Mouse (Mus musculus): ENCODE data around the gene Clasrp. TPM values are rescaled to one million over a fixed set of nuclear protein-coding genes. Genes with fewer than 3 reads are reported as not detected.

Gene Clasrp
- total and polyA plus RNA-seq, 2 experiments from 2014 or later = 74.7 to 97.4 TPM

DNA sequence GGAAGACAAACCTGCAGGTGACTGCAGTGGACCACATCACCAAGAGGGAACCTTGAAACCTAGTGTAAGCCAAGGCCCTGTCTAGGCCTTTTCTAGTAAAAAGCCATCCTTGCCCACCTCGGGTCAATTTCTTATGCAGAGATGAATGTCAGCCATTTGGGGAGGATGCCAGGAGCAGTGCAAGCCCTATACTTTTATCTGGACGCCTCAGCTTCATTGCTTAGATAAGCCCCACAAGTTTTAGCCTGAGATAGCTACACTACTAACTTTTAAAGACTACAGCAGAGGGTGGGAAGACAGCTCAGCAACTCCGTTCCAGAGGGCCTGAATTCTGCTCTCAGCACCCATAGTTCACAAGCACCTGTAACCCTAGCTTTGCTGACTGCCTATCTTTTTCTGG, 40.4 kb downstream of the Clasrp start:
- Histone ChIP-seq H3K9ac (replicated peaks; ENCODE audit: low read length, poor library complexity, severe bottlenecking) (no peak overlapping the region), H3K27me3 (ENCODE audit: insufficient read depth, low read length) (no peaks in the 10 kb centered on the region), H3K4me2 (ENCODE audit: low read depth, low read length, poor library complexity, severe bottlenecking) (no peak overlapping the region), H3K36me3 (ENCODE audit: insufficient read depth, low read length) (peaks cover 20% of the 10 kb centered on the region), H3K4me3 (ENCODE audit: low read depth, low read length) (no peak overlapping the region), H3K9me3 (ENCODE audit: low read length) (no peaks in the 10 kb centered on the region), H3K4me1 (ENCODE audit: insufficient read depth, low read length) (peaks cover 13% of the 10 kb centered on the region), H3K27ac (ENCODE audit: low read depth, low read length) (no peak overlapping the region)
- TF ChIP-seq CTCF (IDR thresholded peaks at IDR 0.05) = no peak
- 85% methylated on average over 3 of the region's 3 CpGs for WGBS
- ATAC-seq (ENCODE audit: low FRiP score) = no peak
- no peak for DNase-seq (ENCODE audit: low spot score)

DNA sequence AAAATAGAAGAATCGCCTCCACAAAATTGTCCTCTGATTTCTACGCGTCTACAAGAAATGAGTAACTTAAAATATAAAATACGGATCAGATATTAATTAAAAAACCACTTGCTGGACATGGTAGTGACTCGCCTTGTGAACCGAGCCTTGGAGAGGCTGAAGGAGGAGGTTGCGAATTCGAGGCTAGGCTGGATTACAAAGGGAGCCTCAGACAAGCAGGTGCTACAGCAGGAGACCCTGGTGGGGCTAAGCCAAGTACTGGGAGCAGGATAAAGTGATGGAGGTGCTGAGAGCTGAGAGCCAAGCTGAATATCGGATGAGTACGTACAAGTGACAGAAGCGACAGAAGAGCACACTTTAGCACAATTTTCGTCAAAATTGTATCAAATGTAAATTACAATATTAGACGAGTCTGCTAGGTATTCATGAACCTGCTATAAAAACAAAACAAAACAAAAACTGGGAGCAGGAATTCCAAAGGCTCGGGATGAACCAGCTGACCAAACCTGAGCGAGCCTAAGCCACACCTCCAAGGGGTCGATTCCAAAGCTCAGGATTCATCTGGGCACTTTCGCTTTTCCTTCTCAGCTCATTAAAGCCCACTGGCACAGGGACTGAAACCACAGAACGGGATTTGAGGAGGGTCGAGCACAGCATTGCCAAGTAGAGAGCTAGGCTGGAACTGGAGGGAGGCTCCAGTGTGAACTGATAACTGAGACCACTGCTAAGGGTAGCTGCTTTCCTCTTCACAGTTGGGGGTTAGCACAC, 41.5 kb downstream of the Clasrp start, which contains the start of gene Ppp1r37:
Gene Ppp1r37, minus strand, starts transcription at position 434 of the 768 bp plus-strand sequence.
- TF ChIP-seq CTCF (IDR thresholded peaks at IDR 0.05) = no peak
- Histone ChIP-seq H3K9ac (replicated peaks; ENCODE audit: low read length, poor library complexity, severe bottlenecking) (peak within 1 kb of the TSS; percentile 96), H3K9me3 (ENCODE audit: low read length) (no peaks in the 10 kb centered on the region), H3K27ac (ENCODE audit: low read depth, low read length) (peak within 1 kb of the TSS; percentile 94), H3K4me1 (ENCODE audit: insufficient read depth, low read length) (peaks cover 13% of the 10 kb centered on the region), H3K27me3 (ENCODE audit: insufficient read depth, low read length) (no peaks in the 10 kb centered on the region), H3K4me3 (ENCODE audit: low read depth, low read length) (peak within 1 kb of the TSS; percentile 90), H3K4me2 (ENCODE audit: low read depth, low read length, poor library complexity, severe bottlenecking) (peak within 1 kb of the TSS; percentile 95), H3K36me3 (ENCODE audit: insufficient read depth, low read length) (peaks cover 22% of the 10 kb centered on the region)
- 2% methylated on average over 19 of the region's 19 CpGs for WGBS
- ATAC-seq (ENCODE audit: low FRiP score) (peak; percentile 33; the same call in 1 of the 2 replicates), DNase-seq (ENCODE audit: low spot score) (peak; percentile 74)

DNA sequence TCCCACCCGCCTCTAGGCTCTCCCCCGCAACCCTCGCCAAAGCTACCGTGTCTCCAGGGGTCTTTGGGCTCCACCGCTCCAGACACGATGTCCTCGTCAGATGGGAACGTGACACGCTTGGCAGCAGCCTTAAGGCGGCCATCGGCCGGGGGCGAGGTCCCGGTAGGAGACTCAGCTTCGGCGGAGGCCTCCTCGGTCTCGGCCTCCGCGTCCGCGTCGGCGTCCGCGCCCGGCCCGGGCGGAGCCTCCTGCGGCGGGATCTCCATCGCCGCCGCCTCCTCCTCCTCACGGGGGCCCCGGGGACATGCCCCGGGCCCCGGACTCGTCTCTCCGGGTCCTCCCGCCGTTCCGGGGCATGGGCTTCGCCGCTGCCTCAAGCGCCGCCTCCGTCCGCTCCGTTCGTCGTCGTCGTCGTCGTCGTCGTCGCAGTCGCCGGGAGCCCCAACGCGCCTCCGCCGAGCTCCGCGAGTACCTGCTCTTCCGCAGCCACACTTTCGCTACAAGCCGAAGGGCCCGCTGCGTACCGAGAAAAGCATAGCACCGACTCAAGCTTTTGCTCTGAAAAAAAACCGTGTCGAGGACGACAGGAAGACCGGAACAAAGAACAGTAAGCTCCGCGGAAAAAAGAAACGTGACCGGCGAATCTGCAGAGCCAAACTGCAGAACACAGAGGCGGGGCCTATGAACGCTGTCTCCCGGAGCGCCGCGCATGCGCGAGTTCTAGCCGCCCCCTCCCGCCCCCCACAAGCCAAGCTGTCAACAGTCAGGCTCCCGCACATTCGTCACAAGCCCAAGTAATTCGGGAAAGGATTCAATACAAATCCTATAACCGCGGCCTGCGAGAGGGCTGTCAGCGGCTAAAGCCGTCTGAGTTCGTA, 42.3 kb downstream of the Clasrp start:
- H3K4me1 ChIP-seq (ENCODE audit: insufficient read depth, low read length) = peaks cover 13% of the 10 kb centered on the region
- H3K27ac ChIP-seq (ENCODE audit: low read depth, low read length) = peak overlapping the region; percentile 94
- WGBS = under 1% methylated on average over 101 of the region's 102 CpGs
- H3K27me3 ChIP-seq (ENCODE audit: insufficient read depth, low read length) = no peaks in the 10 kb centered on the region
- TF ChIP-seq CTCF (IDR thresholded peaks at IDR 0.05) = no peak
- H3K9ac ChIP-seq (replicated peaks; ENCODE audit: low read length, poor library complexity, severe bottlenecking) = peak overlapping the region; percentile 96
- no peaks in the 10 kb centered on the region for H3K9me3 ChIP-seq (ENCODE audit: low read length)
- DNase-seq (ENCODE audit: low spot score) = peak; percentile 99
- H3K36me3 ChIP-seq (ENCODE audit: insufficient read depth, low read length) = peaks cover 23% of the 10 kb centered on the region
- H3K4me2 ChIP-seq (ENCODE audit: low read depth, low read length, poor library complexity, severe bottlenecking) = peak overlapping the region; percentile 95
- peak; percentile 87 for ATAC-seq (ENCODE audit: low FRiP score)
- peak overlapping the region; percentile 90 for H3K4me3 ChIP-seq (ENCODE audit: low read depth, low read length)

DNA sequence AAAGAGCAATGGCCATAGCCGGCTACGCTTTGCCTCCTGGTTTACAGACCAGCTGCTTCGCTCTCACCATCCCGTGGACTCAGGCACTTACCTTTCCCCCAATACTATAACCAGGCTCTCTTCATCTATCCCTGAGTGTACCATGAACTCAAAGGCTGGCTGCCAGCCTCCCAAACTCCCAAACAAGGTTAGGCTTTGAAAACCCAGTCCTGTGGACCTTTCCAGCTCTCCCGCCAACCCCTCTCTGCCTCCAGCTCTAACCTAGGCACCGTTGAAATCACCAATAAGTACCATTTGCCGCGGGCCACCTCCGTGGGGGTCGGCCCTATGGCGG, 42.9 kb downstream of the Clasrp start:
- Histone ChIP-seq H3K9me3 (ENCODE audit: low read length) (no peaks in the 10 kb centered on the region), H3K27ac (ENCODE audit: low read depth, low read length) (peak overlapping the region; percentile 94), H3K4me1 (ENCODE audit: insufficient read depth, low read length) (peaks cover 13% of the 10 kb centered on the region), H3K27me3 (ENCODE audit: insufficient read depth, low read length) (no peaks in the 10 kb centered on the region), H3K4me2 (ENCODE audit: low read depth, low read length, poor library complexity, severe bottlenecking) (peak overlapping the region; percentile 95), H3K4me3 (ENCODE audit: low read depth, low read length) (peak overlapping the region; percentile 90), H3K9ac (replicated peaks; ENCODE audit: low read length, poor library complexity, severe bottlenecking) (peak overlapping the region; percentile 96), H3K36me3 (ENCODE audit: insufficient read depth, low read length) (peaks cover 21% of the 10 kb centered on the region)
- under 1% methylated on average over 11 of the region's 11 CpGs for WGBS
- ATAC-seq (ENCODE audit: low FRiP score) (no peak), DNase-seq (ENCODE audit: low spot score) (no peak)
- TF ChIP-seq CTCF (IDR thresholded peaks at IDR 0.05) = no peak

DNA sequence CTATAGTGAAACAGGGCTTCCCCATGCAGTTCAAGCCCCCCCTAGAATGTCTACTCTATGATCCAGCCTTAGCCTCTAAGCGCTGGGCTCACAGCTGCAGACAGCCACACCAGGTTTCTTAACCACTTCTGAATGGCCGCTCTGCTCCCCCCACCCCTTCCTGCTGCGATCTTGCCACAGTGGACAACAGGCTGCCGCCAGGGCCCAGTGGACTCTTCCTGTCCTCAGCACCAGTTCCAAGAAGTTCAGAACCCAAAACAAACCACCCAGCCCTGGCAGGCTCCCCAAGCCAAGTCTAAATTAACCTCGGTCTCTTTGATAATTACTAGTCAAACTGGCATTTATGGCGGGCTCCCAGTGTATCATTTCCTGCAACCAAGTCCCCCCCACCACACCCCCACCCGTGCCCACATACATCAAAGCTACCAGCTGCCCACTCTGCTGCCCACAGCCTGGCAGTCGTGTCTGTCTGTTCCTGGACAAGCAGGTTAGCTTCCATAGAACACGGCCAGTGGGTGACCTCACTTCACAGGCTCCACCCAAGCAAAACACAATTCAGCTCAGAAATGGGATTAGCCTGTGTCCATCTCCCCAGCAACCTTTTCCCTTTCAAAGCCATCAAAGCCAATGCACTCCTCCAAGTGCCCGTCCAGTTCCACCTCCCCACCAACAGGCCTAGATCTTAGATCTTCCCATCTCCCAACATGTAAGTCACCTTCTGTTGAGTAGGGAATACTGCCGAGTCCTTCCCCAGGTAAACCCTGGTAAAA, 43.6 kb downstream of the Clasrp start:
- 11% methylated on average over 11 of the region's 11 CpGs for WGBS
- H3K9ac ChIP-seq (replicated peaks; ENCODE audit: low read length, poor library complexity, severe bottlenecking) = peak overlapping the region; percentile 96
- ATAC-seq (ENCODE audit: low FRiP score) (no peak), DNase-seq (ENCODE audit: low spot score) (peak; percentile 34)
- H3K4me2 ChIP-seq (ENCODE audit: low read depth, low read length, poor library complexity, severe bottlenecking) = peak overlapping the region; percentile 95
- TF ChIP-seq CTCF (IDR thresholded peaks at IDR 0.05) = no peak
- H3K36me3 ChIP-seq (ENCODE audit: insufficient read depth, low read length) = peaks cover 19% of the 10 kb centered on the region
- H3K27ac ChIP-seq (ENCODE audit: low read depth, low read length) = peak overlapping the region; percentile 94
- peaks cover 13% of the 10 kb centered on the region for H3K4me1 ChIP-seq (ENCODE audit: insufficient read depth, low read length)
- peak overlapping the region; percentile 90 for H3K4me3 ChIP-seq (ENCODE audit: low read depth, low read length)
- no peaks in the 10 kb centered on the region for H3K9me3 ChIP-seq (ENCODE audit: low read length)
- no peaks in the 10 kb centered on the region for H3K27me3 ChIP-seq (ENCODE audit: insufficient read depth, low read length)

Measured in midbrain, postnatal 0 days (tissue).